Mouse (Mus musculus) stomach, postnatal 0 days (tissue): ENCODE results near the gene Cpeb4.

Experiments
- CTCF ChIP-seq: IDR thresholded peaks from 2 replicates; pipeline ENCODE4 v1.5.1; 2016; ENCODE audit warnings: antibody characterized with exemption, low read depth, mild to moderate bottlenecking, moderate library complexity
- EP300 ChIP-seq: optimal IDR thresholded peaks from 2 replicates; pipeline ENCODE3; 2016; ENCODE audit warnings: antibody characterized with exemption

DNA sequence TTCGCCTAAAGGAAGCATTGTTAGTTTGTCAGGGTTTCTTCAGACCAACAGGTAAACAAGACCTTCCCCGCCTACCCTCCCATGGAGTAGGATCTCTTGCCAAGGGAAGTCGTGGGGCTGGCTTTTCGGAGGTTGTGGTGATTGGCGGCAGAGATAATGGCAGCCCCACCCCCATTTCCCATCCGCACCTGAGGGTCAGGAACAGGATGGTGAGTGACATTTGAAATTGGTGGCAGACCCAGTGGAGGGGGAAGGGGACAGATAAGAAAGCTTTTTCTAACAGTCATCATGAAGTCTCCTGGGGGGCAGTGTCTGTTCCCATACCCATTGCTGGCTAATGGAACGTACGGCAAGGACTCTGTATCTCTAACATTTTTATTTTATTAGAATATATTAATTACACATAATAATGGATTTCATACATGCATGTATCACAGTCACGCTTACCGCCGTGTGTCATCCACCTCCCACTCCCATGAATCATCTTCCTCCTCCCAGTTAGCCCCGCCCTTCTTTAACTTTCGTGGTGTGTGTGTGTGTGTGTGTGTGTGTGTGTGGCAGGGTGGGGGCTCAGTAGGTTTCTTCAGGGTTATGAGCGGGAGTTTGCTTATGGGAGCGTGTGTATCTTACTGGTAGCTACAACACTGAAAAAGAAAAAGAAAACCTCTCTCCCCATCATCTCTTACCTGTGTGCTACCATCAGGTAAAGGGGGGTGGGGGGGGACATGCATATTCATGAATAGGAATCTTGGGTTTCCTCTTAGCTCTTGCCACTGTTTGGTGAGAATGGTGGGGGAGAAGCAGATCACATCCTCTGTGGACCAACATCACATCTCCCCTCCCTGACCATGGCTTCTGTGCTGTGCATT is 76.7 kb downstream of the Cpeb4 start:
- TF ChIP-seq EP300 (no peak), CTCF (no peak)
